Mouse (Mus musculus) brain, embryonic 14.5 days (tissue): ENCODE measurements around the gene Sema3b.

Source experiments
- CTCF ChIP-seq: fragments of 200-500 bp; IDR thresholded peaks from 2 replicates; pipeline ENCODE4 v1.5.1; 2012; ENCODE audit warnings: inconsistent platforms, mild to moderate bottlenecking, moderate library complexity, borderline replicate concordance; ENCODE audit not compliant: insufficient read depth, insufficient read length; ENCODE audit errors: extremely low read depth
- POLR2A ChIP-seq: fragments of 200-500 bp; IDR thresholded peaks from 2 replicates; pipeline ENCODE4 v1.6.1; 2012; ENCODE audit warnings: mild to moderate bottlenecking, inconsistent platforms, borderline replicate concordance; ENCODE audit not compliant: poor library complexity, insufficient read depth, insufficient read length, severe bottlenecking; ENCODE audit errors: extremely low read depth

- TF ChIP-seq CTCF, result no peak
- no peak for TF ChIP-seq POLR2A
Observed at GRCm38 (mm10) chr9:107618098-107618497, 9.1 kb upstream of the Sema3b start.
